Mouse (Mus musculus) adrenal gland, adult 18-20 months (tissue): ENCODE results near the gene B130006D01Rik. TPM values are rescaled to one million over a fixed set of nuclear protein-coding genes. Genes with fewer than 3 reads are reported as not detected.
"Not testable (repeated sequence)": the region's sequence is repeated elsewhere in the genome, so short reads cannot be mapped to it uniquely, and the experiment has no call there.

Source experiments
- DNase-seq, 2 experiments: peaks; one replicate each; pipeline ENCODE4 v3.0.0; 2021 to 2022; ENCODE audit warnings: low spot score in 2 of 2
- total RNA-seq, 2 experiments: library from RNA; stranded (reverse); gene quantifications; 1 replicate in 1 of 2; 2 replicates in 1 of 2; pipeline ENCODE4 v1.2.3; 2021

The B130006D01Rik gene
- total RNA-seq, 2 experiments from 2014 or later: 0.46 to 0.51 TPM

- peak; percentile 64 to 66 for DNase-seq
These were observed 10.1 kb upstream of the B130006D01Rik start for GRCm38 (mm10) chr11:95713225-95713810.

GRCm38 (mm10) chr11:95713811-95714241 lies 9.6 kb upstream of the B130006D01Rik start:
- DNase-seq: no peak

DNA sequence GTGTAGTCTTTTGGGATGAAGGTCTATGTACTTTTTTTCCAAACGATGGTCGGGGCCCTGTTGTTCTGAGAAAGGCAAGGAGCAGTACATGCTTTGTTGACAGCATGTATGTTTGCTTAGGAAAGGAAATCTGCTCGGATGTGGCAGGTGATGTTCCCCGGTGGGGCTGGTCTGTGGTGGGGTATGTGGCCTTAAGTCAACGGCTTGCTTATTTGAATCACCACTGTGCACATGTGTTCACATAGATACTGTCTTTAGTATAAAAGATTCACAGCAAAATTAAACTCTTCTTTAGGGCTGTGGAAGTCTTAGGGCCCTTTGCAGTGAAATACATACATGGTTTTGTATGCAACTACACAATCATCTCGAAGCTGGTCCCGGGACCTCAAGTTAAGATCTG lies 9.0 kb upstream of the B130006D01Rik start:
- DNase-seq: no peak

DNA sequence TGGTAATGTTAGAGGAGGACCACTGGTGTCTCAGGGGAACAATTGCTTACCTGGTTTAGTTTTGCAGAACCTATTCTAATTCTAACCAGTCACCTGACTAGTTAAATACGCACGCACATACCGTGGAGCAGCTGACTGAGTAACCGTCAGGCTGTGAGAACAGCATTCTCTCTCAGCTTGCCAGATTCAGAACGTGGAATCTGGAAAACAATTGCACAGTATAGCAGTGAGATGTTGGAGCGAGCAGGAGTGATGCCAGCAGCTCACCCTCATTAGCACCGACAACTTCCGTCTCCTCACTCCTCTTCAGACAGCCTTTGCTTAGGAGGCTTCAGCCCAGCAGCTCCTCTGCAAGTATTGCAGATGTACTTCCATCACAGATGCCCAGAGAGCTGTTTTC lies 7.3 kb upstream of the B130006D01Rik start:
- DNase-seq: no peak

DNA sequence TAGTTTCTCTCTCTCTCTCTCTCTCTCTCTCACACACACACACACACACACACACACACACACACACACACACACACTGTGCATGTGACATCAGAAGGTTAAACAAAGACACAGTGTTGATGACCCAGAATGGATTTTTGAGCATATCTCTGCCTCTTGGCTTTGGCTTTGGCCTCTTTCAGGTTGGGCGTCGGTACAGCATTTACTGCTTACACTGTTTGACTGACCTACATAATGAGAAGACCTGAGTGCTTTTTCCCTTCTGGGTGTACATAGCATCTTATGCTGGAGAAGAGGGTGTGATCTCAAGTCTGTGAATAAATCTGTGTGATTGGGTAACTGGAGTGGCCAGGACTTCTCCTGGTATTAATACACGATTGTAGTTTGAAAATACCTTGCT lies 4.0 kb upstream of the B130006D01Rik start:
- no peak for DNase-seq

DNA sequence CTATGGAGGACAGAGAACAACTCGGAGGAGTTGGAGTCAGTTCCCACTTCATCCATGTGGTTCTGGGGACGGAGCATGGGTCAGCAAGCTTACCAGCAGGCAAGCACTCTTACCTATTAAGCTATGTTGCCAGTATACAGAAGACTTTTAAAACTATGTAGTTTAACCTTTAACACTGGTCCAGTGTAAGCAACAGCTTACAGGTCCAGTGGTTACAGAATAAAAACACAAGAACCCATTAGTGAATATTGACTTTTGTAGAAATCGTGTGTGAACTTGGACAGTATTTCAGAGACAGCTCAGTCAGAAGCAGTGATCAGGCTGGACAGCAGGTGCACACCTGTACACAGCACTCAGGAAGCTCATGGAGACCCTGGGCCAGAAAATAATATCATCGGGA lies 1.1 kb downstream of the B130006D01Rik start:
- DNase-seq: no peak

DNA sequence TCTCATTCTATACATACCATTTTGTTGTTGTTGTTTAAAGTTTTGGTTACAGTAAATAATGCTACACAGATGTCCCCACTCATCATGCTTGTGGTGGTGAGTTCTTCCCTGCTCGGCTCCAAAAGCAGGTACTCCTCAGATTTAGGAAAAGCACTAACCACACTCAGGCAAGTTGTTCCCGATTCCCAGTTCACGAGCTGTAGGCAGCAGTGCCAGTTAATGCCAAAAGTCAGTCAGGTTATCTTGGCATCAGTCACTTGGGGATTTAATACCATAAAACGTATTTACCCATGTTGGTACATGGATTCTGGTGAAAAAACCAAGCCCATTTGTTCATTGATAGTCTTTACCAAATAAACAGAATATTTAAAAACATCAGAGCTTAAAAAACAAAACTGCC lies 2.8 kb downstream of the B130006D01Rik start:
- DNase-seq: no peak

DNA sequence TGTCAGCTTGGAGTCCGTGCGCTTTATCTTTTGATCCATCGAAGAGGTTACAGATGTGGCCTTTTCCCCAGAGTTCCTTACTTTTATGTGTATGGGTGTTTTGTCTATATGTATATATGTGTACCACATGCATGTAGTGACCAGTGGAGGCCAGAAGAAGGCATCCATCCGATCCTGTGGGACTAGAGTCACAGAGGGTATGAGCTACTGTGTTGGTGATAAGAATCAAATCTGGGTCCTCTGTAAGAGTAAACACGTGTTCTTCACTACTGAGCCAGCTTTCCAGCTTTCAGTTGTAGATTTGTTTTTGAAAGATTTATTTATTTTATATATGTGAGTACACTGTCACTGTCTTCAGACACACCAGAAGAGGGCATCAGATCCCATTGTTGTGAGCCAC lies 4.6 kb downstream of the B130006D01Rik start:
- no peak for DNase-seq

GRCm38 (mm10) chr11:95728916-95729907 lies 5.8 kb downstream of the B130006D01Rik start:
- no peak for DNase-seq

DNA sequence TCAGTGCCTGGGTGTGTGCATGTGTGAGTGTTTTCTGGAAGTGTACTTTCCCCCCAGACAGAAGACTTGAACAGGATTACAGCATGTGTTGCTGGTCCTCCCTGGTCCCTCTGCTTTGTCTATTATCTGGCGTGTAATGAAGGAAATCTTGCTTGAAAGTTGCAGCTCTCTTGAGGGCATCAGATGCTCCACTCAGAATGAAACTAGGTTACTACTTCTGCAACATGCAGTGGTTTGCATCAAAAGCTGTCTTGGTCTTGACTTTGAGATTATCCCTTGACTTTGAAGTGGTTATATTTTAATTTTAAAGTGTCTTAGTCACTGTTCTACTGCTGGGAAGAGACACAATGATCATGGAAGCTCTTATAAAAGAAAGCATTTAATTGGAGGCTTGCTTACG lies 11.1 kb downstream of the B130006D01Rik start:
- no peak for DNase-seq

- peak in 1 of 2 experiments; percentile 14 for DNase-seq
These were observed 14.4 kb downstream of the B130006D01Rik start for GRCm38 (mm10) chr11:95737811-95738210.

GRCm38 (mm10) chr11:95744521-95744920 lies 21.1 kb downstream of the B130006D01Rik start:
- DNase-seq: no peak

GRCm38 (mm10) chr11:95746821-95747220 lies 23.4 kb downstream of the B130006D01Rik start:
- DNase-seq: no peak

DNA sequence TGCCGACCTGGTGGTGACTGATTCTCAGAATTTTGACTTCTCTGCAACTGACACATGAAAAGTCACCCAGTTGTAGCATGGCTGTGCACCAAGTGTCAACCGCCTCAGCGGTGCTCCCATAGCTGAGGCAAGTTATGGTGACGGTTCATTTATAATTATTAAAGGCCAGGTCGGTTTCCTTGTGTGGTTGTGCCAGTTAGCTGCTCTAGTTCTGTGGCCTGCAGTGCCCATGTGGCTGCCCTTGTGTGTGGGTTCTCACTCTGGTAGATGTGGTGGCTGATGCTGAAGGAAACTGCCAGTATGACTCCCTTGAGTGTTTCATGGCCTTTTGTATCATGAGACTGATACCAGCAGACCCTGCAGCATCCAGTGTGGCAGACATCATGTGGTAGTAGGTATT lies 24.9 kb downstream of the B130006D01Rik start:
- DNase-seq: no peak

DNA sequence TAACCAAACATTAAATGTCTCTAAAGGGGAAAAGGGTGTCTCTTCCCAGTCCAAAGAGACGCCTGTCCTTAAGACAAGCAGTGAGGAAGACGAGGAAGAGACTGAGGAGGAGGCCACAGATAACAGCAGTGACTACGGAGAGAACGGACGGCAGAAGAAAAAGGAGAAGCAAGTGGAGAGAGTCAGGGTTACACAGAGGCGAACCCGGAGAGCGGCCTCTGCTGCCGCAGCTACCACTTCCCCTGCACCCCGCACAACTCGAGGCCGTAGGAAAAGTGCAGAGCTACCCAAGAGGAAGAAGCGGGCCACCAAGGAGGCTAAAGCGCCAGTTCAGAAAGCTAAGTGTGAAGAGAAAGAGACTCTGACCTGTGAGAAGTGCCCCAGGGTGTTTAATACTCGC lies 26.2 kb downstream of the B130006D01Rik start:
- DNase-seq: no peak

DNA sequence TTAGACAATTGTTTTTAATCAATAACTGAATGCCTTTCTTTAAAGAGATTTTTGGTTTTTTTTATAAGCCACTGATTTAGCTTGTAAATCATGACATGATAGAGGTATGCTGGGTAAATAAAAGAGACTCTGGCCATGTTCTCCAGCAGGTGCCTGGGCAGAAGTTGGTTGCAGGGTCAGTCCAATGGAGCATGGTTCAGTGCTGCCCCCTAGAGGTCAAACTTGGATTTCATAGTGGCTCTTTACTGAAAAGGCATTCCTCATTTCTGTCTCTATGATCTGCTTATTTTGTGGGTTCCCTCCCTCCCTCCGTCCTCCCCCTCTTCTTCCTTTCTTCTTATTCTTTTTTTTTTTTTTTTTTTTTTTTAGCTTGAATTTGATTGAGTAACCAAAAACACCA lies 27.6 kb downstream of the B130006D01Rik start:
- peak; percentile 78 to 85 for DNase-seq

GRCm38 (mm10) chr11:95755137-95755536 lies 31.8 kb downstream of the B130006D01Rik start:
- not testable (repeated sequence) for DNase-seq

GRCm38 (mm10) chr11:95760521-95760920 lies 37.1 kb downstream of the B130006D01Rik start:
- no peak for DNase-seq

GRCm38 (mm10) chr11:95762996-95763395 lies 39.6 kb downstream of the B130006D01Rik start:
- no peak for DNase-seq

DNA sequence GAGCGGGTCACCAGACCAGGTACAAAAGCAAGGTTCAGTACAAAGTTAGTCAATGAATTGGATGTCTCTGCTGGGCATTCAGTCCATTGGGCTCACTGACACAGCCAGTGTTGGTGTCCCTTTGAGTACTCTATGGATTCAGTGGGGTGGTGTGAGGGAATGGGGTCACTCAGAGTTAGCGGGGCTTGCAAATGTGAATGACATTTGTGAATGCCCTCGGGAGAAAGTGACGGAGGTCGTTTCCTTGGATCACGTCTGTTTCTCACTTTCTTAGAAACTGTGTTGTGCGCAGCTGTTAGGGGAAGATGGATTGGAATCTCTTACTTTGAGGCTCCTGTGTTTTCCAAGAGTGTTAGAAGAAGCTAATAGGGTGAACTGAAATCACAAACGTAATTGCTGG lies 41.4 kb downstream of the B130006D01Rik start:
- DNase-seq: no peak

DNA sequence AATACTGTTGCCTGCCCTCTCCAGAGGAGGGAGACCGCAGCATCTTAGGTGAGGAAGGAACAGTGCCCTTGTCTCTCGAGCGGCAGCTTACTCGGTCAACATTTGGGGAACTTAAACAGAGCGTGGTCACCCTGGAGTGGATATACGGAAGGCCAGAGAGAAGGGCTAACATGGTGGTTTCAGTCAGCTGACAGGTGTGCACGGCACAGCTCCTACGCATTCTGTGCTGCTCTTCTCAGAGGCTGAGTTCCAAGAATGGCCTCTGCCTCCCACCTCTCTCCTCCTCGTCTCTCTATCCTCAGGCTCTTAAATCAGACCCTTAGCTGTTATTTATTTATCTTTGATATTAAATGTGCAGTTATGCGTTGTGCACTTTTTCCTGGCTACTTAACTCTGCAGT lies 41.9 kb downstream of the B130006D01Rik start:
- DNase-seq: no peak

GRCm38 (mm10) chr11:95768244-95768643 lies 44.9 kb downstream of the B130006D01Rik start:
- no peak for DNase-seq
